Mouse (Mus musculus) liver (tissue): ENCODE data around the gene Glis2.

ENCODE experiments used
- DNase-seq: peaks from one replicate; pipeline ENCODE4 v3.0.0-alpha.2; 2020; ENCODE audit warnings: mixed read lengths

Gene Glis2

GRCm38 (mm10) chr16:4665726-4666125 is 71.2 kb downstream of the Glis2 start:
- no peak for DNase-seq

GRCm38 (mm10) chr16:4667190-4667808 is 72.8 kb downstream of the Glis2 start:
- peak; percentile 85 for DNase-seq

- DNase-seq: no peak
These were observed 75.8 kb downstream of the Glis2 start for GRCm38 (mm10) chr16:4670317-4670716.

- DNase-seq: no peak
These were observed 79.6 kb downstream of the Glis2 start for GRCm38 (mm10) chr16:4674091-4674490.
